Mouse (Mus musculus) layer of hippocampus, adult 9-10 months (tissue): ENCODE measurements at regions not wholly inside any gene's neighbourhood (a gene's known extent, or its start where the extent isn't known, plus 50 kb on each side); places are given as distances from the start of the nearest gene placed in this dataset.

Experiments
- DNase-seq: peaks from one replicate; pipeline ENCODE4 v3.0.0; 2022; ENCODE audit warnings: low spot score

DNA sequence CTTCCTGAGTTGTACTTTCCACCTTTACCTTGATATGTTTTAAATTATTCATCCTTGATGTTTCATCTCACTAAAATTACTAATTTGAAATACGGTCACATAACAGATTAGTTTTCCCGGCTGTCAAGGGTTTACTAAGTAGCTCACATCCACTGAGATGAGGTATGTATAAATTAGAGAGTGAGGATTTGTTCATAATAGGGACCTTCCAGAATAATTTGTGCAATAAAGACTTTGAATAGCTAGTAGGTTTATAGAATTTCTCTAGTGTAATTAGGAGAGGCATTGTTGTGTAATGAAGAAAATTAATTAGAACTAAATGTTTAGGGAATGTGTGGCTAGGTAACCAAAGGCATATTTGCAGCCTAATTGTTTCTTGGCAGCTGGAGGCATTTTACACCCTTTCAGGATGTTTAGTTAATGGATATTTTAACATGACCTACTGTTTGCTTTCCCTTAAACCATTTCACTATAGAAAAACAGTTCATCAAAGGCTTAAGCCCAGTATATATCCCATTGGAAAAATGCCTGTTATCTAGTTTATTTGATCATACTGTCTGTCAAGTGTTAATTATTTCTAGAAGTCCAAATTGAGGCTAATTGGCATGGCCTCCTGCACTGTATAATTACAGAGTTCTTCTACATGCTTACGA lies 70.8 kb downstream of the Mat2b start:
- no peak for DNase-seq

DNA sequence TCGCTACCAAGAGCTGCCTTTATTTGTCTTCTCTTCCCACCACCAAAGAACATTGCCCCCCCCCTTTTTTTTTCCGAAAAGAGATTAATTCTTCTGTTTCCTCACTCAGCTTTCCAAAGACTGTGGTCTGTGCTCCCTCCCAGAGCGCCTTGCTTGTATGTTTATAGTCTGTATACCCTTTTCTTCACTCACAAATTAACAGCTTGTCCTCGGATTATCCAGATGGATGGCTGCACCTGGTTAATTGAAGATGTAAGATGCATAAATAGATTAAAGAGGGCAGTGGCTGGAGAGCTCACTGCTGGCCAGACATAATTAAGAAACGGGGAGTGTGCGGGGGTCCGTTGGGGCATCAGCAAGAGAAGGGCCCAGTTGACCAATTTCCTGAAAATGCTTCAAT lies 75.0 kb downstream of the Mat2b start:
- no peak for DNase-seq

DNA sequence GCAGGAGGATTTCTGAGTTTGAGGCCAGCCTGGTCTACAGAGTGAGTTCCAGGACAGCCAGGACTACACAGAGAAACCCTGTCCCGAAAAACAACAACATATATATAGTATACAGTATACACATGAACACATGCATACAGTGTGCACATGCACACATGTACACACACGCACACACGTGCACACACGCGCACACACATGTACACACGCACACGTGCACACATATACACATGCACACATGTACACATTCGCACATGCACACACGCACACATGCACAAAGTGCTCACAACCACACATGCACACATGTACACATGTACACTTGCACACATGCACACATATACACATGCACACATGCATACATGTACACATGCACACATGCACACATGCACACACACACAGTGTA lies 92.0 kb downstream of the Mat2b start:
- DNase-seq = no peak

DNA sequence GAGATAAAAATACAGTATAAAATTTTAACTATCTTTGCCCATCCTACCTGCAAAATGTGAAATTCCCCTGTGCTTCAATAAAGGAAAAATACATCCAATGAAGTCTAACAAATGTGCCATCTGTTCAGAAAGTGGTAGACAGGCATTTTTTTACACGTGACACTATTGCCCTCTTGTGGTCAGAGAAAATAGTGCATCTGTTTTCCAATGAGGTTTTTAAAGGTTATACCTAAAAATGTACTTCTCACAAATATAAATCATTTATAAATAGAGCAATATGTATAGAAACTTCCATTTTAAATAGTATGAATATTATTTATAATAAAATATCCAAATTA lies 93.5 kb downstream of the Mat2b start:
- peak; percentile 73 for DNase-seq

DNA sequence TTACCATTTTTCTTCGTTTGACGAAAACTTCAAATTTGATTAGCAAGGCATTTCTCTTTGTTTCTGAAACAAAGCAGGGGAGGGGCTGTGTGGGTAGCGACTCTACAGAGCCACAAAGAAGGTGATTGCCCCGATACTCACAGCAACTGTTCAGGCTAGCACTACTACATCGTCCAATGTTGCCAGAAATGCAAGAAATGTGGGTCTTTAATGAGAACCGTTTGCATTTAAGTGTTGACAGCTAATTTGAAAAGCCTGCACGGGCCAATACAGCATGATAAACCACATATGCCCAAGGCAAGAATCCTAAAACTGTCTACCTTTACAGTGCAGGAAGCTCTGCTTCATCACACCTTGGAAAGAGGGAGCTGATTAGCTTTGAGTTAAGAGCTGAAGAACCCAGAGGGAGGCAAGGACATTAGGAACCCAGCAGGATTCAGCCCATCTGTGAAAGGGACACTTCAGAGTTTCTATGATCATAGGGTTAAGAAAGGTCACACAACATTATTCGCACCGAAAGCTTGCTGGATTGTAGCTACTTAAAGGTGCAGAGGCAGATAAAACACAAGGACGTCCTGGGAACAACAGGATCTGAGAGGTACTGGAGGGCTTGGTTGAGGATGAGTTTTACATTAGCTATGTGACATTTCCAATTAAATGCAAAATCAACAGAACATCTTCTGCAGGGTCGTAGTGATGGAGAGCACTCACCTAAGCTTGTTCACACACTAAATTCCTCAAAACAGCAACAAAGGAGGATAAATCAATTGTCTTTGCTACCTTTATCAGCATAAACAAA lies 94.0 kb downstream of the Mat2b start:
- DNase-seq = no peak

DNA sequence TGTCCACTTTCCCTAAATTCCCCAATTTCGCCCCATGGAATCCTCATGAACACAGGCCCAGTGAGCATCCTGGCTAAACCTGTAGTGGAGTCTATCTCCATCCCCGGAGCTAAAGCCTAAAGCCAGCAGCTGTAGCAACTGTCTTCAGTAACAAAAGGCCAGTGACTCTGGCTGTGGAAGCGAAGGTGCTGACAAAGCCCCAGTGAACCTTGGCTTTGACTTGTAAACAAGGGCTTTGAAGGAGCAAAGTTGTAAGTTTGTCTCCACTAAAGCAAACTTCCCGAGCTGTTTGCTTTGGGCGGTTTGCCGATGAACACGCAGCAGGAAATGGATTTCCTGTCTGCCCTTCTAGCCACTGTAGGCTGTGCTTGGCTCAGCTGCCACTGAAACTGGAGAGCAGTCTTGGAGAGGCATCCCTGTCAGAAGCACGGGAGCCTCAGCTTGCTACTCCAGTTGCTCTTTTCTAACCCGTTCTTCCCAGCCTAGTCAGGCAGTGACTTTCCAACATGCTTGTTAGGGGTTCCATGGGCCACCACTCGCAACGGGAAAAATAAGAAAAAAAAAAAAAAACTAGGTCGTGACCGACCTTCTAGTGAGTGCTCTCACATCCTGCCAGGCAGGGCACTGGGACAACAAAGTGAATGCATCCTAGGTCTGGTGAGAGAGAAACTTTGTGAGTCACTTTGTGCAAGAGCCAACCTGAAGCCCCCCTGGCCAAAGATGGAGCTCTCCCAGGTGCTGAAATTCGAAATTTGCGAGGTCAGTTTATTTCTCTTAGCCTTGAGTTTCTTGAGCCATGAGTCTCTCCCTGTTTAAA lies 94.8 kb downstream of the Mat2b start:
- DNase-seq = no peak

DNA sequence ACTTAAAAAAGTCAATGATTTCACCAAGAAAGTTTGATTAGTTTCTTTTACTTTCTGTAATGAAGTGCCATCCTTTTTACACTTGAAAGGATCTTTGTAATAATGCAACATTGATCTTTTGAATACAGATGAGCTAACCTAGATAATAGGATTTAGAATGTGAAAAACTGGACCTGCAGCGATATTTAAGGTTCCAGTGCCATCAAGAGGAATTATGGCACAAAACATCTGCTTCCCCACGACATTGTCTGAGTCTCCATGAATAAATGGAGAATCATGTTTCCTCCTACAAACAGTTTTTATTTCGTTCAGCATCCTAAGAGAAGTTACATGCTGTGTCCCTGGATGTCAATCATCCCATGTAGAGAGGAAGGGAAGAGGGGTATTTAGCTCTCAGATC lies 98.7 kb downstream of the Mat2b start:
- no peak for DNase-seq

DNA sequence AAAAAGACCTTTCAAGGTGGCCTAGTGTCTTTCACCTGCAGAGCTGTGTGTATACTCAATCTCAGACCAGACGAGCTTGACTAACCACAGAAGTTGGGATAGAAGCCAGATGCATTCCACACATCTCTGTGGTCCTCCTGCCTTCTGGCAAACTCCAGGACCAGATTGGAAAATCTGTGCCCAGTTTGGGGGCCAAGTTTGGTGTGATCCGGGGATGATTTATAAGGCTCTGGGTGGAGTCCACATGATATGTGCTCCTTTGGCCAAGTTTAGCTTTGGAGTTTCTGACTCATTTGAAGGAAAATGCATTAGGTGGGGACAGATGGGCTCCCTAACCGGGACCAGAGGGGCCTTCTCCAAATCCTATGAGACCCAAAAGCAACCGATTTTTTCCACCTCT lies 102.9 kb downstream of the Mat2b start:
- no peak for DNase-seq

DNA sequence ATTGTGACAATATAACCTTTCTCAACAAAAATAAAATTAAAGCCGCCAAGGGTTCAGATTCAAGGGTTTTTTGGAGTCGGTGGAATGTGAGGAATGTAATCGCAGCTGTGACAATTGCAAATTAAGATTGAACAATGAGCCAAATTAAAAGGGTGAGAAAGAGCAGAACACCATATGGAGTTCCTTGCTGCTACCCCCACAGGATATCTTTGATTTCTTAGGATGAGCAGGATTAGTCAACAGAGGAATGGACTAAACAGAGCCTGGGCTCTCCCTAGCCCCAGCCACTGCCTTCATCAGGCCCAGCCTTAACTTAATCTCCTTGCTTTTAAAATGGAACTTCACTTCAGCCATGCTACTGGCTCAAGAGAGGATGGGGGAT lies 121.3 kb downstream of the Mat2b start:
- no peak for DNase-seq

DNA sequence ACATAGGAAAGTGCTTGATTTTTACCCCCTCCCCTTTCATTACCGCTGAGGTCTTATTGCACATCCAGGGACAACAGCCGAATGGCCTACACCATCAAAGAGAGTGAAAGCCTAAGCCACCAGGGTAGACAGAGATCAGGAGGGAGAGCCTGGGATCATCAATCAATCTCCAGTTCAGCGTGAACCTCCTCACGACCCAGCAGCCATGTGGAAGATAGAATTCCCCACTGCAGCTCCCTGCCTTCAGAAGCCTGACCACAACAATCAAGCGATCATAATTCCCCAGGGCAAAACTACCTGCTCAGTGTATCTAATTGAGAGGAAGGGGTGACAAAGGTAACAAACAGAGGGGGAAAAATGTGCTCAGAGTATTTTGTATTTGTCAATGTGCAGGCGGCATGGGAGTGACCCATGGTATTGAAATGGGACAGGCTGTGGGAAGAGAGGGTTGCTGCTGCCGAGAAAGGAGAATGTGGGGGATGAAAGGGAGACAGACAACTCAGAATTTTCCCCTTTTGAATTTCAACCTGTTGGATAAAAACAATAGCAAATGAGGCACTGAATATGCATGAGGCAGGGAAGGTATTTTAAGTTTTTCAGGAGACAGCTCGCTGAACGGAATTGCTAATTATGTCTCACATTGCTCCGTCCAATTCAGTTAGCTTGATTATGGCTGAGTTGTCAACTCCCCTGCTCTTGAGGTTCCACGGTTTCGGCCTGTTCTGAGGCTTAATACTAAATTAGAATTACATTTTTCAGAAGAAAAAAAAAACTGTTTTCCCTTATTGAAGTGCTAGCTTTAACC lies 121.8 kb downstream of the Mat2b start:
- DNase-seq = no peak

DNA sequence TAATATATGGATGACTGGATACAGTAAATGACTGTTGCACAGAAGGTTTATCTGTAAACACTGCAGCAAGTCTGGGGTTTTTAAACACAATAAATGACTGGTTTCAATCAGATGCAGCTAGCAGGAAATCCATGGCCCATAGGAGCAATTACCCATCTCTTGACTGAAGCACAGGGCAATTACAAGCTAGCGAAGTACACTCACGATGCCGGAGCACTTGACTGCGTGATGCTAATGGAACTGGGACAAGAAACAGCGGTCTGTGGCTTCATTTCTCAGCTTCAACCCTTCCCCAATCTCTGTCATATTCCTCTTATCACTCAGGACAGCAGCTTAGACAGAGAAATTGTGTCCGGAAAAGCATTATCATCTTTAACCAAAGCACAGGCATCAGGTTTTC lies 132.1 kb downstream of the Mat2b start:
- DNase-seq = no peak

DNA sequence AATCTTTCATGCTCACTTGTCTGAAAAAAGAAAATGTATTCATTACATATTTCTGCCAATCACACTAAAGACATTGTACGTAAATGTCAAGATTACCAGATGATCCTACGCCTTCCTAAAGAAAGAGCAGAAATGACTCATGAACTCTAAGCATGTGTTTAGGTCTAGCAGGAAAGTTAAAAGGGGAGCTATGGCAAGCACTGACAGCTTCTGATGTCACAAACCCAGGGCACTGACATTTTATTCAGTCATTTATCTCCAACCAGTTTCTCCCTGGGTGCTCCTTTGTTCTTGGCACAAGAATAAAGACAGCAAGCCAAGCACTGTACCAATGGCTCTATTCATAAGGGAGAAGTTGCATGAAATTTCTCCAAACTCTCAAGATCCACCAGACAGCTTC lies 133.0 kb downstream of the Mat2b start:
- DNase-seq = no peak

DNA sequence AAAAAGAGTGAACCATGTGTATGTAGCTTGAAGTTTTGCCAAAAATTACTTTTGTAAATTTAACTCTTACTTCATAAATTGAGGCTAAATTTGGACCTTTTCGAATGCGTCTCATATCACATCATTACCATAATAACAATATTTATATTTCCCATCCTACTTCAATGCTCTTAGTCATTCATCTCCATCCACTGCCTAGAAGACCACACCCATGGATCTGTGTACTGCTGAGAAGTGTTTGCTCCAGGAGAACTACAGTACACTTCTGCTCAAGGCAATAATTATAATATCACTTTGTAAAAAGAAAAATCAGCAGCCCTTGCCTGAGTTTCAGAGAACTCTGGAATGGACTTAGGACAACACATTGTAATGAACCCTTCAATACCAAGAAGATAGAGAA lies 133.6 kb downstream of the Mat2b start:
- no peak for DNase-seq

DNA sequence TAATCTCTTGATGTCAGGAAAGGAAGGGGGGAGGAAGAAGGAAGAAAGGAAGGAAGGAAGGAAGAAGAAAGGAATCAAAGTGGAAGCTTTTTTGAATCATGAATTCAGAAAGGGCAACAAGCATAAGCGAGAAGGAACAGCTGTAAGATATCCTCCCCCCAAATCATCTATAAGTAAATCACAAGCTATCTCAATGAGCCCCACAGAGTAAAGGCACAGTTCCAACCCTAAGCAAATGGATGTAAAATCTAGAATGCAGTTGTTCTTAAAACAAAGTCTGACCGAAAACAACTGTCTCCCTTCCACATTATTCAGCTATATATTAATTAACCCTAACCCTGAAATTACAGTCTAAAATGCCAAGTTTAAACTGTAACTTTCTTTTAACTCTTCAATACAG lies 136.5 kb downstream of the Mat2b start:
- no peak for DNase-seq

DNA sequence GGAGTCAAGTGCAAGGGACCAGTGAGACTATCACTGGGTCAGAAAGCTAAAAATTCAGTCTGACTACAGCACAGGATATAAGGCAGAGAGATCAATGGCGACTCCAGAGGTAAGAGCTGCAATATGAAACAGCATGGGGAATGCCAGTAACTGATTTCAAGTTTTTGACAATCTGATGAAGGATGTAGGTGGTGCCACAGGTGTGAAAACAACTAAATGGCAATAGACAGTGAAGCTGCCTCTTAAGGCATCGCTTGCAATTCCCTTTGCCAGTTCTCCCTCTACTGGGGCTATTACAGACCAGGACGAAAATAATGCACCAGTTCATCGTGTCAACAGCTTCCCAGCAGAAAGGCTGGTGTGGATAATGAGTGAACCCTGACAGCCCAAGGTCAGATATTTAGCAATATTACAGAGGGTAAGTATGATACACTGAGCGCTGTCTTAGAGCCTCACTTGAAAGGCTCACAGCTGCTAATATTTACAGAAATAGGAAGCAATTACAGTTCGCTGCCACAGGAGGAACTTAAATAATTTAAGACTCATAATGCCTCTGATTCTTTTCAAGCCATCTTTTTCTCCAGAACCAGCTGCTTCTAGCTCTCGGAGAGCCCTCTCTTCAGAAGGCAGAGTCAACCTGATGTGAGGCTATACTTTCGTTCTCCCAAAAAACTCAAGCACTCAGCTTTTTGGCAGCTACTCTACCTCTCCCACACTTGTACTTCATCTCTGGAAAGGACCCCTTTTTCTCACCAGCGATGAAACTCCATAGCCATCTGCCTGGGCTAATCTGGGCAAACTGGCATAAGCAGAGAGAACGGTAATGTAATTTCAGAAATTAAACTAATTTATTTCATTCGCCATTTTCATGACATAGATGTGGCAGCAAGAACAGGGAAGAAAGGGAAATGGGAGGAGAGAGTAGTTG lies 139.9 kb downstream of the Mat2b start:
- DNase-seq = peak; percentile 52

DNA sequence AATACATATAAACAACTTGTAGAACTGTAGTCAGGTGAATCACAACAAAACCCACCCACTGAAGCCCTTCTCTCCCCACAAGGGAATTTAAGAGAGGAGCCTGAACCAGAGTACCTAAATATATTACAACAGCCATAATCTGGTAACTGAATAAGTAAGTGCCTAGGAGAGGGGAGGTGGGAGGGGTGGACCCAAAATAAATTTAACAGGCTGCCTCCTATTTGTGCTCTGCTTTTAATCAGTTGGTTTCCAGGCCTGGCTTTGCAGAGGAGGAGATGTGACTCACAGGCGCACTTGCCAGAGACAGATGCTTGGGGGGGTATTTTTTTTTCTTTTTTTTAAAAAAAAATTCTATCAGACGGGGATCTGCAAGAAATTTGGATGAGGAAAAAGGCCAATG lies 142.9 kb downstream of the Mat2b start:
- peak; percentile 55 for DNase-seq

DNA sequence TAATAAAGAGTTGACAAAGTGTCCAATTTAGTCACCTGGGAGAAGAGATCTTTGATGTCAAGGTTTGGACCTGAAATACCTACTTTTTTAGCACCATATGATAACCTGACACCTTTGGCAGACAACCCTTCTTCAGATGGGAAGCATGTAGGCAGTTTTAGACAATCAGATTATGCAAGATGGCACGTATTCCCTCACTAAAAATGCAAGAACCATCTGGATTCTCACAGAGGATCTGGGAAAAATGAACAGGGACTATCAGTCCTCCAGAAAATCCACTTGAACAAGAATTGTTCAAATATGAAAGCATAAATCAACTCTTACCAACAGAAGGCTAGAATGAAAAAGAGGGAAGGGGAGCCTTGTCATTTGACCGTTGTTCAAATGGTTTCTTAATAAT lies 148.4 kb downstream of the Mat2b start:
- no peak for DNase-seq

DNA sequence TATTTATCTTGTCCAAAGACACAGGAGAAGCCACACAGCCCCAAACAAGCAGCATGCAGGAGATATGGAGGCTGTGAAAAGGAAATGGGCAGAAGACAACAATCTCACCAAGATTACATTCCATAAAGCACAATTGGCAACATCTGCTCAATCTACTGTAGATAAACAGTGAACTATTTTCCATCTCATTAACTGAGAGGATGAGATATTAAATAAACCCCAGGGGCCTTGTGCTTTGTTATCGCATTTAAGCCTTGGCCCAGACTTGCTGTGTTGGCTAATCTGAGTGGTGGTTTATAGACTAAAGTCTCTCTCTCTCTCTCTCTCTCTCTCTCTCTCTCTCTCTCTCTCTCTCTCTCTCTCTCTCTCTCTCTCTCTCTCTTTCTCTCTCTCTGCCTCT lies 149.5 kb downstream of the Mat2b start:
- no peak for DNase-seq

DNA sequence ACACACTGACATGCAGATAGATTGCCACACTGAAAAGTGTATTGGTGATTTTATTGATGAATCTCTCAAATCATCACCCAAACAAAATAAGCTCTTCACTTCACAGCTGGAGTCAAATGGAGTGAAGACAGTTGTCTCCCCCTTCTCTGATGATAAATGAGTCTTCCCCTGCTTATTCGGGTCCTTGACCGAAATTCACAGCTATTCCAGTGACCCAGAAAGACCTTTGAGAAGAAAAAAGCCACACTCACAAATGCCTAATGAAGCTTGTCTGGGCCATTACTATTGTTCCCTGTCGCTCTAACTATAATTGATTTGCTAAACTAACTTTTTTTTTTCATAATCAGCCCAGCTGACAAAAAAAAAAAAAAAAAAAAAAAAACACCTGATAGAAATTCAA lies 154.8 kb downstream of the Mat2b start:
- no peak for DNase-seq

DNA sequence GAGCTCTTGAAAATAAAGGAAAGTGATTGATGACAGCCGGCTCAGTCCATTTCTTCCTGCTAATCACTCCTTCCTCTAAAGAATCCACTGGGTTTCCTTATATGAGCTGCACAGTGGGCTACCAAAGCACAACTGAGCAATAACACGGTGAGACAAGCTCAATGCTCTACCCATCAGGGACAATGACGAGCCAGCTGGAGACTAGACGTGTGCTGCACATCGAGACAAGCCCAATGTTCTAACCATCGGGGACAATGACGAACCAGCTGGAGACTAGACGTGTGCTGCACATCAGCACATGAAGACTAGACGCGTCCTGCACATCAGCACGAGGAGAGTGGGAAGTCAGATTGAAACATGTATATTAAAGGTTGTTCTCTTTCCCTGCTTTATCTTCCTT lies 155.2 kb downstream of the Mat2b start:
- no peak for DNase-seq

DNA sequence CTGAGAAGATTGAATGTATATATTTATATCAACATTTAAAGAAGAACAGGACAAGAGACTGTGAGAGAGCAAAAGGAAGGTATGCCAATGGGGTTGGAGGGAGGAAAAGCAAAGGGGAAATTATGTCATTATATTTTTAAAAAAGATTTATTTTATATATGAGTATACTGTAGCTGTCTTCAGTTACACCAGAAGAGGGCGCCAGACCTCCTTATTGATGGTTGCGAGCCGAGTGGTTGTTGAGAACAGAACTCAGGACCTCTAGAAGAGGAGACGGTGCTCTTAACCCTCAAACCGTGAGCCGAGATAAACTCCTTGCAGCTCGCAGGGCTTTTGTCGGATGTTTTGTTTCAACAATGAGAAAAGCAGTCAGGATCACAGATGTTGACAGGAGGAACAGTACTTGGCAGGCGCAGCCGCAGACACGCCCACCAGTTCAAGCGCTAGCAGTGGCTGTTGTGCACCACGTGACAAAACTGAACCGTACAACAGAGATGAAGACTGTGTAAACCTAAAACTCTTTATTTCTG lies 158.7 kb downstream of the Mat2b start:
- DNase-seq = no peak
